Mouse (Mus musculus): Measurements from ENCODE around the gene Appl2.
A peak's percentile ranks its signal among the peaks of the same experiment; 100 is the strongest.

Gene Appl2

DNA sequence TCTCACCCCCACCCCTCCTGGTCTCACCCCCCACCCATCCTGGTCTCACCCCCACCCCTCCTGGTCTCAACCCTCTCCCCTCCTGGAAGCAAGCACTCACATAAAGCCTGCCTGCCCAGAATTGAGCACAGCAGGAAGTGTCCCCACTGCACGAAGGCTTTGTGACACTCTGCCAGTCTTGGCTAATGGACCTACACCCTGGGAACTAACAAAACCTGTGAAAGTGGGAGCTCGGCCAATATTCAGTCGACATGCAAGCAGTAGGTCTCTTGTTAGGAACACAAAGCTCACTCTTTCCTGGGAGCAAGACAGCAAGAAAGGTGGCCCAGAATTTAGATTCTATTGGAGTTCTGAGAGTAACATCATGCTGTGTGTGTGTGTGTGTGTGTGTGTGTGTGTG, 17.6 kb downstream of the Appl2 start:
- no peak for DNase-seq

DNA sequence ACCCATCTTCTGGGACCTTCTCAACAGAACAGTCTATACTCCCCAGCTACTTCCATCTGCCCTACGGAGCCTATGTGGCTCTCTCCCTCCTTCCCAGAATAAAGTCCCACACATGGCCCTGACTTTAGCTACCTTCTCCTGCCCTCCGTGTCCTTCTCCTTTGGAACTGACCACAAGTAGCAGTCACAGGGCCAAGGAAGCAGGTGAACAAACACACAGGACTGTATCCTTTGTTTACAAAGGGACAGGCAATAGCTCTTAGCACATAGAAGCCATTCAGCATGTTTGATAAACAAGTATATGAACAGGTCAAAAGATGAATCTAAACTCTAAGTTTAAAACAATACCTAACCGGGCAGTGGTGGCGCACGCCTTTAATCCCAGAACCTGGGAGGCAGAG, 18.7 kb downstream of the Appl2 start:
- no peak for DNase-seq

GRCm38 (mm10) chr10:83629190-83629781, 19.3 kb downstream of the Appl2 start:
- DNase-seq: peak in 1 of 2 experiments; percentile 51

DNA sequence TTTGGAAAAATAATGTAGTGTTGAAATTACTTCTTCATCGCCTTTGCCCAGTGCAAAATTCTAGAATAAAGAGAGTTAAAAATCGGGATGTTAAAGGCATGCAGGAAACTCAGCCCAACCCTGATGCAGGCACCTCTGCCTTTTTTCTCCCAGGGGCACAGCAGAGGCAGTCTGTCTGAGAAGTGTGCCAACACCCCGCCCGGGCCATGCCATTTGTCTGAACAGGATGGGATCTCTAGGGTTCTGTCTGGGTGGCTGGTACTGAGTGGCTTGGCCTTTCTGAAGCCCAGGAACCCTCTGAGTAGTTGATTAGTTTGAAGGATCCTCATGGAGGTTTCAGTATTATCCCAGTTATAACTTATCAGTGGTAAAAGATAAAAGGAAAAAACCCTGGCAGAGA, 20.3 kb downstream of the Appl2 start:
- no peak for DNase-seq

DNA sequence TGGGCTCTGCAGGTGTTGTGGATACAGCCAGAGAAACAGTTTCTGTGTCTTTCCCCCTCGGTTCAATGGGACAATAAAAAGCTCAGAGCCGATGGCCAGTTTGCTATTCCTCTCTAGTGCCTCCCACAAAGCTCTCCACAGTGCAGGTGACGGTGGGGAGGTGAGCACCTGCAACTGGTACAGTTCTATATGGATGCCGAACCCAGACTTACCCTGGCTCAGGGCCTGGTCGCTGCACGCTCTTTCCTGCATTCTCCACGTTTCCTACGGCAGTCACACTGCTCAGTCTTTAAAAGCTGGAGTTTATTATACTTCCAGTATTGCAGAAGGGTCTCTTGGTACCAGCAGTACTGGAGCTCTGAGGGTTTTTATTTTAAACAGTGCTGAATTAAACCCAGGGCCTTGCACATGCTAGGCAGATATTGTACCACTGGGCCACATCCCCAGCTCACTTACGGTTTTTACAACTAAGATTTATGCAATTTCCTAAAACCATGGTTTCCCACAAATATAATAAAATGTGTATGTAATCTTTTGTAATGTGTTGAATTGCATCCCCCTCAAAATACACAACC, 21.3 kb downstream of the Appl2 start:
- no peak for DNase-seq

DNA sequence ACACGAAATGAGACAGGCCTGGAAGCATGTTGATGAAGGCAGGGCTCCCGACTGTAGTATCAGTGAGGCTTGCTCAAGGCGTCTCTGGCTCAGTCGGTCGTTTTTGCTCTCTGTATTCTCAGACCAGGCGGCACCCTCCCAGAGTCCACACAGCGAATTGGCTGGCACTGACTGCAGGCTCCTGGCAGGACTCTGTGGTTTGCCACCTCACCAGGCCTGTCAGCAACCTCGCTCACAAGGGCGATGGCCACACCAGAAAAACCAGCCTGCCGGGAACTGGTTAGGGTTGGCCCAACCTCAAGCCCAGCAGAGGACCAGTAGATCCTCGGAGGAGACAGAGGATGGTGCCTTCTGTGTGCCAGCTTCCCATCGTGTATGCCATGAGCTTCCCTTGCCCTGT, 23.7 kb downstream of the Appl2 start:
- peak in 1 of 2 experiments; percentile 29 for DNase-seq

GRCm38 (mm10) chr10:83624065-83624464, 24.5 kb downstream of the Appl2 start:
- no peak for DNase-seq

GRCm38 (mm10) chr10:83620350-83621055, 28.0 kb downstream of the Appl2 start:
- DNase-seq: peak in 1 of 2 experiments; percentile 22

DNA sequence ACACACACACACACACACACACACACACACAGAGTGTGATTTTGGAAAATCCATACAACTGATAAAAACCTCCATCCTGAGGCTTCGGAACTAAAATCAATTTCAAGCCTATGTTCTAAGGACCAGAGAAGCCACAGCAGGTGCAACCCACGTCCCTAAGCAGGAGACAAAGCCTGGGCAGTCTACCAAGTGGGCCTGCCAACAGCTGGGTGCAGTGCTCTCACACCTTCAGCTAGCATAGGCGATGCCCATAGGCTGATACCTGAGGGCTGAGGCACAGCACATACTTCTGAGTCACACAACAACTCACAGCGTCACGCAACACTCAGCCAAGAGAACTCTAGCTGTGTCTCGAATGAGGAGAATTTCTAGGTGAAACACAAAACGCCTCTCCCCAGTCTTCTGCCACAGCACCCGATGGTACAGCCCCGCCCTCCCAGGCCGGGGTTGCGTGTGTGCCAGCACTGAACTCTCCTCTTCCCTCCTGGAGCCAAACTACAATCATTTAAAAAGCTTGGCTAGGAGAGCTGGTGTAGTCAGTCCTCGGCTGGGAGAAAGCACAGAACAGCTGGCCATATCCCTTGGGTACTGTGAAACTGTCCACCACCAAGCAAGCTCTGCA, 29.6 kb downstream of the Appl2 start:
- peak in 1 of 2 experiments; percentile 23 for DNase-seq

- DNase-seq: peak; percentile 23 to 49
Measured at GRCm38 (mm10) chr10:83617366-83617765, 31.2 kb downstream of the Appl2 start.

GRCm38 (mm10) chr10:83612648-83613215, 35.8 kb downstream of the Appl2 start:
- DNase-seq: peak in 1 of 2 experiments; percentile 34

GRCm38 (mm10) chr10:83611863-83612262, 36.7 kb downstream of the Appl2 start:
- DNase-seq: no peak

DNA sequence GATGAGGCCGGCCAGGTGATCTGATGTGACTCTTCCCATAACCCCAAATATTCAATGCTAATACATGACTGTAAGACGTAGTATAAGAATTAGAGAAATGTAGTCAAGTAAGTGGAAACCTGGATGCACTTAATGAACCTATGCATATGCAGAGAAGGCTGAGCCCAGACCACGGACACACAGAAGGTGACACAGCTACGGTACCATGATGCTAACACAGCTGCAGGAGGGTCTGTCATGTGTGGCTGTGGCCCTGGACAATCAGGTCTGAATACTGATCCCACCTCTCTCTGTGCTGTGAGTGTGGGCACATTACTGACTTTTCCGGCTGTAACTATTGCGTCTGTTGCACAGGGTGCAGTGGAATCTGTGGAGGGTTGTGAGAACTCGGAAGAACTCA, 38.0 kb downstream of the Appl2 start:
- DNase-seq: no peak

DNA sequence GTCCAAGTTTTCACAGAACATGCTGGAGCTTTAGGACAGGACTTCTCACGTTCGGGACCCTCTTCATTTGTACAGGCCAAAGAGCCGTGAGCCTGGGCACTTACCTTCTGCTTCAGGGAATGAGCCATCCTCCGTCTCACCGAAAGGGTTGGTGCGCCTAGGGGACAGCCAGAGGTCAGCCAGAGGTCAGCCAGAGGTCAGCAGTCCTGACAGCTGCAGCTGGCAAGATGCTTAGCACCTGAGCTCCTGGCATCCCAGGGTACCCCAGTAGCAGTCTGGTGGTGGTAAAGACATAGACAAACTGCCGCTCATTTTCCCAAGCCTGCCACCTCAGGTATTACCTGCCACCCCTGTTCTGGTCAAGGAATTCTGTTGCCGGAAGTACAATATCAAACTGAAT, 39.9 kb downstream of the Appl2 start:
- DNase-seq: no peak

GRCm38 (mm10) chr10:83607111-83607510, 41.4 kb downstream of the Appl2 start:
- DNase-seq: no peak

- DNase-seq: no peak
Measured at GRCm38 (mm10) chr10:83605637-83606183, 42.8 kb downstream of the Appl2 start.

- DNase-seq: no peak
Measured at GRCm38 (mm10) chr10:83603956-83604564, 44.5 kb downstream of the Appl2 start.

- no peak for DNase-seq
Measured at GRCm38 (mm10) chr10:83600650-83601049, 47.9 kb downstream of the Appl2 start.

DNA sequence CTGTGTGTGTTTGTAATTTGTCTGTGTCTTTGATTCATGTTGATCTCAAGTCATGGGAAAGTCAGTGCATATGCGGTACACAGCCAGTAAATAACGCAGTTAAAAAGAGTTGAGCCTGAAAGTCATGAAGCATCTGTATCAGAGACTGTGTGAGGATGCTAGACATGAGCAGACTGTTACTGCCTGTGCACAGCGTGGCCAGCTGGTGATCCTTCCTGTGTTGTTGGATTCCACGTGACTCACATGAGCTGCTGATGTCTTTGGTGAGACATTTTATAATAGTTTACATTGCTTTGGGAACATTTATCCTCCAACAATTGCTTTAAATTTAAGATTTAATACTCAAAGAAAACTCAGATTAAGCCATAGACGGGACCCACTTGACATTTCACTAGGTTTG, 54.0 kb downstream of the Appl2 start:
- no peak for DNase-seq

GRCm38 (mm10) chr10:83592616-83593015, 55.9 kb downstream of the Appl2 start:
- no peak for DNase-seq

DNA sequence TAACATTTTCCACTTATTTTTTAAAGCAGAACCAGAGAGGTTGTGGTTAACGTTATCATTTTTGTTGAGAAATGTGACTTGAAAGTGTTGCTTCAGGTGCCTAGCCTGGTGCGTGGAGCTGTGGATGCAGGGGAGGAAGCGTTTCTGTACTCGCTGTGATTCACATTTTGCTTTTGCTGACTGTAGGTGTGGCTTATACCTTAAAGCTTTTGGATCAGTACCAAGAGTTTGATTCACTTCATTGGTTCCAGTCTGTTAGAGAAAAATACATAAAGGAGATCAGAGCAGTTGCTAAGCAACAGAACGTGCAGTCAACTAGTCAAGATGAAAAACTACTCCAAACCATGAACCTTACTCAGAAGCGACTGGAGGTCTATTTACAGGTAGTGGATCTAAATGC, 57.7 kb downstream of the Appl2 start:
- DNase-seq: no peak
